Mouse (Mus musculus) inflammation-experienced regulatory T-cells, adult 16 weeks (primary cell): Measurements from ENCODE around the gene Hp1bp3. TPM values are rescaled to one million over a fixed set of nuclear protein-coding genes. Genes with fewer than 3 reads are reported as not detected.

ENCODE experiments used
- polyA plus RNA-seq: library from polyadenylated mRNA; unstranded; fragments of 100-300 nt; shearing (Covaris generic); gene quantifications from one replicate; pipeline ENCODE4 v1.2.1, GENCODE M21; 2017

Hp1bp3 gene
- 236 TPM for polyA plus RNA-seq

DNA sequence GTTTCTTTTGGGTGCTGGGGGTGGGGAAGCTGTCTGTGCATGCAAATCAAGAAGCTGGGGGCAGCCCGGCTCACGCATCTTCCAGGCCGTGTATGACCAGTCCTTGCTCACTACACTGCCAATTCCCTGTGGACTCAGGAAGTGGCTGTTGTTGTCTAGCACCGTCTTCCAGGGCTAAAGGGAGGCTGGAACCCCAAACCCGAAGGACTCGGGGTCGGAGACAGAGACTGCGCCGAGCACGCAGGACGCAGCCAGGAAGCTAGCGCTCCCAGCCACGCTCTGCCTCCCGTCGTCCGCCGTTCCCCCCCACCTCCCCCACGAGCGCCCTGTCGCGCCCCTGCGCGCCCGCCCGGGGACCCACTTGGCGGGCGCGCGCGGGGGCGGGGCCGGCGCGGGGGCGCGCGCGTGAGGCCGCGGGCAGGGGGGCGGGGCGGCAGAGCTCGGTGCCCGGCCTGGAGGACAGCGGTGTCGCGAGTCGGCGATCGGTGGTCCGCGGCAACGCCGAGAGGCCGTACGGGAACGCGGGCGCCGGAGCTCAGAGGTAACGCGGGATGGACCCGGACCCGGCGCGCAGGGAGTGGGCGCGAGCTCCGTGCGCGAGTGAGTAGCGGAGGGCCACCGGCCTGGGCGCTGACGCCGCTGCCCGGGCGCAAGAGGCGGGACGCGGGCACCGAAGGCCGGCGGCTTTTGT, at the start of gene Hp1bp3:
TSS of gene Hp1bp3 (plus strand) at position 97 of the 691 bp plus-strand sequence.

DNA sequence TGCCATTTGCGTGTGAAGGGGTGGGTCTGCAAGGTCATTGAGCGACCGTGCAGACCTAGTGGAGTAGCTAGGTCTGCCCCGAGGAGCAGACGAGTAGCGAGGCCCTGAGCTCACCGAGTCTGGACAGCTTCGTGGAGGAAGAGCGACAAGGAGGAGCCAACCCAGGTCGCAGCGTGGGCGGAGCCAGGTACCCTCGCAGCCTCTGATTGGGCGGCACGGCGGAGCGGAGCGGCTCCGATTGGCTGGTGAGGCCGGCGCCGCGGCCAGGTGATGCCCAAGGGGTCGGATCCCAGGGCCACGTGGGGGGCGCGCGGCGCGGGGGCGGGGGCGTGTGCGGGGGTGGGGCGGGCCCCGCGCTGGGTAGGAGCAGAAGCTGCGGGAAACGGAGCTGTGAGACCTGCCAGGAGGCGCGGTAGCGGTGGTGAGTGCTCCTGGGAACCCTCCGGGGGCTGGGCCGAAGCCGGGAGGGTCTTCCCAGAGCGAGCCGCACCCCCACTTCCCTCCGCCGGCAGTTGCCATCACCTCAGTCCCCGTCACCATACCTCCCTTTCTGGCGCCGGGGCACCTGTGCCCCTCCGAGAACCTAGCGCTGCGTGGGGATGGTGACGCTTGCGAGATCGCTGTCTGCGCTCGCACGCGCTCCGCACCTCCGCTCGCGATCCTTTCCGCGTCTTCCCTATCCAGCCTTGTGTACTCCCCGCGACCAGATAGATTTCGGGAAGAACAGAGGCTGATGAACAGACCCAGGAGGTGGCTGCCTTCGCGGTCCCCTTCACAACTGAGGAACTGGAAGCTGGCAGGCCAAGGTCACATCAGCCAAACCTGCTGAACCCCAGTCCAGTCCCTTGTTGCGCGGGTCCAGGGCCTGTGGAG, 34.2 kb downstream of the Hp1bp3 start, which contains the start of the genes Sh2d5 and Kif17:
TSS of gene Sh2d5 (plus strand) at position 316 of the 873 bp plus-strand sequence.
TSS of gene Kif17 (plus strand) at position 348 of the 873 bp plus-strand sequence.

Other genes with a start within 250 kb of the Hp1bp3 start
- 24.5 TPM for gene Eif4g3, start 223.3 kb upstream of the Hp1bp3 start, polyA plus RNA-seq
- gene Sh2d5, start 34.1 kb downstream of the Hp1bp3 start, polyA plus RNA-seq = not detected
- not detected for gene Kif17, start 34.1 kb downstream of the Hp1bp3 start, polyA plus RNA-seq
- 162 TPM for gene Ddost, start 88.4 kb downstream of the Hp1bp3 start, polyA plus RNA-seq
- gene Pink1, start 110.0 kb downstream of the Hp1bp3 start, polyA plus RNA-seq = 18.3 TPM
- not detected for gene Cda, start 151.7 kb downstream of the Hp1bp3 start, polyA plus RNA-seq
- gene Fam43b, start 180.2 kb downstream of the Hp1bp3 start, polyA plus RNA-seq = not detected
- gene Mul1, start 218.4 kb downstream of the Hp1bp3 start, polyA plus RNA-seq = 13.7 TPM
- gene Camk2n1, start 238.0 kb downstream of the Hp1bp3 start, polyA plus RNA-seq = 0.46 TPM